Mouse (Mus musculus) heart, embryonic 15.5 days (tissue): ENCODE measurements around the gene Rnaseh2a. TPM values are rescaled to one million over a fixed set of nuclear protein-coding genes. Genes with fewer than 3 reads are reported as not detected.
A peak's percentile ranks its signal among the peaks of the same experiment; 100 is the strongest.

ENCODE experiments used
- ATAC-seq: fragments of 200-750 bp; cut with Nextera tagmentation; replicated peaks from 2 replicates; pipeline ENCODE4 v1.8.0; 2017; ENCODE audit warnings: low read depth, moderate TSS enrichment; ENCODE audit not compliant: insufficient number of reproducible peaks, insufficient read depth, low FRiP score
- H3K27ac ChIP-seq: fragments of 300-500 bp; sonication (generic); 2 replicates; pipeline ENCODE4 v1.5.1; 2015; ENCODE audit warnings: mild to moderate bottlenecking, inconsistent platforms
- H3K27me3 ChIP-seq: fragments of 300-500 bp; sonication (generic); 2 replicates; pipeline ENCODE4 v1.6.1; 2015; ENCODE audit warnings: inconsistent platforms
- H3K36me3 ChIP-seq: fragments of 300-500 bp; sonication (generic); 2 replicates; pipeline ENCODE4 v1.6.1; 2015; ENCODE audit warnings: mild to moderate bottlenecking, inconsistent platforms
- H3K4me1 ChIP-seq: fragments of 300-500 bp; sonication (generic); replicated peaks from 2 replicates; pipeline ENCODE4 v1.6.1; 2015; ENCODE audit warnings: inconsistent platforms
- H3K4me2 ChIP-seq: fragments of 300-500 bp; sonication (generic); 2 replicates; pipeline ENCODE4 v1.6.1; 2015; ENCODE audit warnings: inconsistent platforms, mild to moderate bottlenecking, moderate library complexity
- H3K4me3 ChIP-seq: fragments of 300-500 bp; sonication (generic); 2 replicates; pipeline ENCODE4 v1.5.1; 2015; ENCODE audit warnings: mild to moderate bottlenecking, inconsistent platforms
- H3K9ac ChIP-seq: fragments of 300-500 bp; sonication (generic); 2 replicates; pipeline ENCODE4 v1.6.1; 2015; ENCODE audit warnings: mild to moderate bottlenecking, inconsistent platforms
- H3K9me3 ChIP-seq: fragments of 300-500 bp; sonication (generic); replicated peaks from 2 replicates; pipeline ENCODE4 v1.6.1; 2016; ENCODE audit warnings: inconsistent platforms
- WGBS: fragments of 180-500 bp; shearing (Covaris S2); methylation state at CpG from one replicate; pipeline ENCODE4 v1.1.7; 2015; ENCODE audit warnings: mixed read lengths; 5-methylcytosine and 5-hydroxymethylcytosine counted together
- polyA plus RNA-seq: library from polyadenylated mRNA; unstranded; fragments of >200 nt; fragmentation: Nextera tagmentation; extraction: Ambion mirVana; gene quantifications from 2 replicates; pipeline ENCODE4 v1.2.1, GENCODE M21; 2015

Gene Rnaseh2a
- polyA plus RNA-seq, 1 experiment from 2014 or later = 62.9 TPM

GRCm38 (mm10) chr8:84965731-84966291, 3.8 kb downstream of the Rnaseh2a start:
- H3K9ac ChIP-seq = peak overlapping the region; percentile 74
- peak; percentile 84 for ATAC-seq
- H3K4me3 ChIP-seq = peak overlapping the region; percentile 75
- no peaks in the 10 kb centered on the region for H3K9me3 ChIP-seq
- peak overlapping the region; percentile 93 for H3K4me2 ChIP-seq
- H3K4me1 ChIP-seq = peaks cover 31% of the 10 kb centered on the region
- H3K36me3 ChIP-seq = peaks cover 2% of the 10 kb centered on the region; the same call in 1 of the 2 replicates
- no peaks in the 10 kb centered on the region for H3K27me3 ChIP-seq
- WGBS = under 1% methylated on average over 41 of the region's 41 CpGs
- peak overlapping the region; percentile 78 for H3K27ac ChIP-seq

GRCm38 (mm10) chr8:84963952-84964351, 5.6 kb downstream of the Rnaseh2a start:
- no peak overlapping the region for H3K27ac ChIP-seq
- no peak overlapping the region for H3K4me2 ChIP-seq
- ATAC-seq = no peak
- H3K4me3 ChIP-seq = no peak overlapping the region
- no peaks in the 10 kb centered on the region for H3K27me3 ChIP-seq
- no peak overlapping the region for H3K9ac ChIP-seq
- H3K4me1 ChIP-seq = peaks cover 34% of the 10 kb centered on the region
- 89% methylated on average over 4 of the region's 4 CpGs for WGBS
- no peaks in the 10 kb centered on the region for H3K9me3 ChIP-seq
- H3K36me3 ChIP-seq = no peaks in the 10 kb centered on the region

- H3K4me1 ChIP-seq = peaks cover 9% of the 10 kb centered on the region
- H3K4me2 ChIP-seq = no peak overlapping the region
- no peak for ATAC-seq
- no peaks in the 10 kb centered on the region for H3K9me3 ChIP-seq
- no peak overlapping the region for H3K9ac ChIP-seq
- H3K27me3 ChIP-seq = no peaks in the 10 kb centered on the region
- no peak overlapping the region for H3K4me3 ChIP-seq
- whole genome bisulfite sequencing = 72% methylated on average over 7 of the region's 7 CpGs
- peaks cover 10% of the 10 kb centered on the region for H3K36me3 ChIP-seq
- peak overlapping the region; percentile 30; the same call in 1 of the 2 replicates for H3K27ac ChIP-seq
Observed at GRCm38 (mm10) chr8:84959811-84960210, 9.8 kb downstream of the Rnaseh2a start.

GRCm38 (mm10) chr8:84956768-84957167, 12.8 kb downstream of the Rnaseh2a start:
- 56% methylated on average over 2 of the region's 2 CpGs for WGBS
- H3K9ac ChIP-seq = no peak overlapping the region
- peaks cover 13% of the 10 kb centered on the region for H3K4me1 ChIP-seq
- H3K27me3 ChIP-seq = peaks cover 12% of the 10 kb centered on the region
- no peak overlapping the region for H3K4me3 ChIP-seq
- ATAC-seq = no peak
- H3K27ac ChIP-seq = no peak overlapping the region
- H3K4me2 ChIP-seq = no peak overlapping the region
- H3K9me3 ChIP-seq = no peaks in the 10 kb centered on the region
- peaks cover 10% of the 10 kb centered on the region for H3K36me3 ChIP-seq

- H3K4me1 ChIP-seq = peaks cover 6% of the 10 kb centered on the region
- H3K36me3 ChIP-seq = peaks cover 3% of the 10 kb centered on the region
- H3K9ac ChIP-seq = no peak overlapping the region
- H3K27me3 ChIP-seq = peaks cover 44% of the 10 kb centered on the region
- 0 out of 2 replicates have a peak, but pooled peaks have one; percentile 27 for ATAC-seq
- H3K27ac ChIP-seq = no peak overlapping the region
- no peaks in the 10 kb centered on the region for H3K9me3 ChIP-seq
- 7% methylated on average over 18 of the region's 18 CpGs for WGBS
- peak overlapping the region; percentile 47 for H3K4me2 ChIP-seq
- H3K4me3 ChIP-seq = 0 out of 2 replicates have a peak overlapping the region, but pooled peaks have one; percentile 15
Observed at GRCm38 (mm10) chr8:84952612-84953255, 16.8 kb downstream of the Rnaseh2a start.

- Histone ChIP-seq H3K9me3 (no peaks in the 10 kb centered on the region), H3K4me2 (no peak overlapping the region), H3K27ac (no peak overlapping the region), H3K4me1 (peaks cover 16% of the 10 kb centered on the region), H3K36me3 (no peaks in the 10 kb centered on the region), H3K9ac (no peak overlapping the region), H3K4me3 (no peak overlapping the region), H3K27me3 (peaks cover 72% of the 10 kb centered on the region)
- no peak for ATAC-seq
- 17% methylated on average over 12 of the region's 12 CpGs for WGBS
Observed at GRCm38 (mm10) chr8:84949753-84950152, 19.8 kb downstream of the Rnaseh2a start.

GRCm38 (mm10) chr8:84947241-84947545, 22.4 kb downstream of the Rnaseh2a start:
- no peak overlapping the region for H3K9ac ChIP-seq
- no peaks in the 10 kb centered on the region for H3K9me3 ChIP-seq
- H3K27ac ChIP-seq = no peak overlapping the region
- H3K4me1 ChIP-seq = peaks cover 15% of the 10 kb centered on the region
- 13% methylated on average over 9 of the region's 9 CpGs for WGBS
- 0 out of 2 replicates have a peak, but pooled peaks have one; percentile 21 for ATAC-seq
- peaks cover 85% of the 10 kb centered on the region for H3K27me3 ChIP-seq
- no peak overlapping the region for H3K4me3 ChIP-seq
- no peak overlapping the region for H3K4me2 ChIP-seq
- no peaks in the 10 kb centered on the region for H3K36me3 ChIP-seq

- ATAC-seq = 0 out of 2 replicates have a peak, but pooled peaks have one; percentile 11
- no peak within 1 kb of the TSS for H3K9ac ChIP-seq
- 10% methylated on average over 17 of the region's 17 CpGs for WGBS
Observed at GRCm38 (mm10) chr8:84946528-84947240, 22.9 kb downstream of the Rnaseh2a start, which contains the start of gene Rtbdn. Gene Rtbdn (plus strand): TSS chr8:84946991.

GRCm38 (mm10) chr8:84945633-84946527, 23.7 kb downstream of the Rnaseh2a start:
- no peaks in the 10 kb centered on the region for H3K9me3 ChIP-seq
- H3K4me3 ChIP-seq = peak overlapping the region; percentile 43
- no peak overlapping the region for H3K9ac ChIP-seq
- ATAC-seq = peak; percentile 30; the same call in 1 of the 2 replicates
- peak overlapping the region; percentile 63 for H3K4me2 ChIP-seq
- H3K27me3 ChIP-seq = peaks cover 82% of the 10 kb centered on the region
- no peaks in the 10 kb centered on the region for H3K36me3 ChIP-seq
- WGBS = under 1% methylated on average over 59 of the region's 67 CpGs
- H3K4me1 ChIP-seq = peaks cover 15% of the 10 kb centered on the region
- H3K27ac ChIP-seq = no peak overlapping the region

More at GRCm38 (mm10) chr8:84946528-84947240, 22.9 kb downstream of the Rnaseh2a start, which contains the start of gene Rtbdn:
- Histone ChIP-seq H3K27me3 (peaks cover 84% of the 10 kb centered on the region), H3K4me3 (peak within 1 kb of the TSS; percentile 43), H3K4me2 (peak within 1 kb of the TSS; percentile 63), H3K27ac (no peak within 1 kb of the TSS), H3K4me1 (peaks cover 15% of the 10 kb centered on the region), H3K36me3 (no peaks in the 10 kb centered on the region), H3K9me3 (no peaks in the 10 kb centered on the region)

GRCm38 (mm10) chr8:84945235-84945632, 24.3 kb downstream of the Rnaseh2a start:
- Histone ChIP-seq H3K27me3 (peaks cover 75% of the 10 kb centered on the region), H3K4me3 (peak overlapping the region; percentile 43), H3K36me3 (no peaks in the 10 kb centered on the region), H3K9ac (no peak overlapping the region), H3K4me2 (peak overlapping the region; percentile 63; the same call in 1 of the 2 replicates), H3K4me1 (peaks cover 15% of the 10 kb centered on the region), H3K9me3 (no peaks in the 10 kb centered on the region), H3K27ac (no peak overlapping the region)
- peak; percentile 29; the same call in 1 of the 2 replicates for ATAC-seq
- WGBS = 5% methylated on average over 11 of the region's 11 CpGs
